Mouse (Mus musculus): ENCODE data around the gene Olfr668. TPM values are rescaled to one million over a fixed set of nuclear protein-coding genes. Genes with fewer than 3 reads are reported as not detected.
"Not testable (repeated sequence)": the region's sequence is repeated elsewhere in the genome, so short reads cannot be mapped to it uniquely, and the experiment has no call there.

Gene Olfr668
- not detected in 2 replicates for polyA plus RNA-seq (2015; fragmentation: Nextera tagmentation; extraction: Ambion mirVana)

GRCm38 (mm10) chr7:104927957-104928356, at the start of gene Olfr668:
Gene Olfr668 (minus strand): TSS chr7:104928057.
- H3K9ac ChIP-seq (replicated peaks), result no peak within 1 kb of the TSS
- H3K4me3 ChIP-seq (replicated peaks), result no peak within 1 kb of the TSS
- no peaks in the 10 kb centered on the region for H3K4me1 ChIP-seq (replicated peaks)
- no peak within 1 kb of the TSS for H3K27ac ChIP-seq
- H3K9me3 ChIP-seq, result no peaks in the 10 kb centered on the region
- whole genome bisulfite sequencing, result 85% methylated on average over 1 of the region's 1 CpGs
- H3K36me3 ChIP-seq, result no peaks in the 10 kb centered on the region
- no peaks in the 10 kb centered on the region for H3K27me3 ChIP-seq
- H3K4me2 ChIP-seq (replicated peaks), result no peak within 1 kb of the TSS
- no peak for ATAC-seq

DNA sequence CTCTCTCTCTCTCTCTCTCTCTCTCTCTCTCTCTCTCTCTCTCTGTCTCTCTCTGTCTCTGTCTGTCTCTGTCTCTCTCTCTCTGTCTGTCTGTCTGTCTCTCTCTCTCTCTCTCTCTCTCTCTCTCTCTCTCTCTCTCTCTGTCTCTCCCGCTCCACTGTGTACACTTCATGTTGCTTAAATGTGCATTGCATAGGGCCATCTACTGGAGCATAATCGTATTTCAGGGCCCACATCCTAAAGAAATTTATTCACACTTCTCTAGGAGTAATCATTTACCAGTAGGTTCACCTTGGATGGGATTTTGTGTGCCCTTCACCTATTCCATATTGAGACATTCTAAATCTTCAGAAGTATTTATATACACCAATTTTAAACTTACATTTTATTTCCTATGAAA, 44.6 kb upstream of the Olfr668 start:
- not testable (repeated sequence) for H3K27me3 ChIP-seq; H3K9me3 ChIP-seq; H3K27ac ChIP-seq; H3K36me3 ChIP-seq; ATAC-seq; H3K4me3 ChIP-seq (replicated peaks); H3K9ac ChIP-seq (replicated peaks); H3K4me2 ChIP-seq (replicated peaks); H3K4me1 ChIP-seq (replicated peaks)
- 78% methylated on average over 2 of the region's 2 CpGs for WGBS

DNA sequence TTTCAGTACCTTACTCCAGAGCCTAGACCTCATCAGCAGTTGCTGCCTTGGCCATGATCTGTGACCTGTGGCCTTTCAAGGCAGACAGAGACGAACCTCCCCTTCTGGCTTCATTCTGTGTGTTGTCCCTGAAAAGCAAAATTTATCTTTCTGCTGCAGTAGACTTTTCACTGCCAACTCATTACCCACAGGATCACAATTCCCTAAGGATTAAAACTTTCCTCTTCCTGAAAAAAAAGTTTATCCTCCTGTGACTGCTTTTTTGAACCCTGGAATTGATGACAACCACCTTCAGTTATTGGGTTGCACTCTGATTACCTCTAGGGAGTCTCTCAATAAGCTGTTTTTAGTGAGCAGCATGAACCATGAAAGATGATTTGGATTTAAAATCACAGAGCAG, 34.7 kb upstream of the Olfr668 start, which contains the start of gene Olfr670:
Gene Olfr670, minus strand, starts transcription at position 101 of the 400 bp plus-strand sequence.
- Histone ChIP-seq H3K27me3 (no peaks in the 10 kb centered on the region), H3K36me3 (no peaks in the 10 kb centered on the region), H3K4me2 (replicated peaks) (no peak within 1 kb of the TSS), H3K4me1 (replicated peaks) (no peaks in the 10 kb centered on the region), H3K27ac (no peak within 1 kb of the TSS), H3K9ac (replicated peaks) (no peak within 1 kb of the TSS), H3K4me3 (replicated peaks) (no peak within 1 kb of the TSS), H3K9me3 (no peaks in the 10 kb centered on the region)
- no peak for ATAC-seq
- 74% methylated on average over 1 of the region's 1 CpGs for WGBS

GRCm38 (mm10) chr7:104950234-104950633, 22.4 kb upstream of the Olfr668 start:
- not testable (repeated sequence) for H3K4me3 ChIP-seq (replicated peaks); H3K27me3 ChIP-seq; H3K36me3 ChIP-seq; ATAC-seq; H3K27ac ChIP-seq; H3K9ac ChIP-seq (replicated peaks); H3K4me2 ChIP-seq (replicated peaks); H3K4me1 ChIP-seq (replicated peaks); H3K9me3 ChIP-seq
- WGBS, result 93% methylated on average over 16 of the region's 16 CpGs

DNA sequence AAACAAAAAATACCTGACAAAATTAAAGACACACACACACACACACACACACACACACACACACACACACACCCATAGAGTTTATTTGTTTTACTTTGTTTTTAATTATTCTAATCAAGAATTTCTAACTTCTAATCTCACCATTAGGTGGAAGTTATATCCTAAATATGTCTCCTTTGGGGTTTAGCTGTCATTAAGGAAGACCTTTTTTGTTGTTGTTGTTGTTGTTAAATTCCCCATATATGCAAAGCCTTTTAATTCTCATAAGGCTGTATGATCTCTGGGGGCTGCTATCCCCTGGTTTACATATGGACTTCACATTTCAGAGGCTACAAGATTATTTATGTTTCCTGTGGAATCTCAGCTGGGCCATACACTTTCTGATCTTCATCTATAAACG, 6.1 kb upstream of the Olfr668 start, which contains the start of gene Olfr669:
Gene Olfr669, plus strand, starts transcription at position 301 of the 400 bp plus-strand sequence.
- H3K9me3 ChIP-seq, result no peaks in the 10 kb centered on the region
- H3K9ac ChIP-seq (replicated peaks), result no peak within 1 kb of the TSS
- ATAC-seq, result no peak
- no peaks in the 10 kb centered on the region for H3K27me3 ChIP-seq
- H3K4me2 ChIP-seq (replicated peaks), result no peak within 1 kb of the TSS
- no peaks in the 10 kb centered on the region for H3K4me1 ChIP-seq (replicated peaks)
- H3K27ac ChIP-seq, result no peak within 1 kb of the TSS
- H3K4me3 ChIP-seq (replicated peaks), result no peak within 1 kb of the TSS
- no peaks in the 10 kb centered on the region for H3K36me3 ChIP-seq
- WGBS, result 95% methylated on average over 1 of the region's 1 CpGs

DNA sequence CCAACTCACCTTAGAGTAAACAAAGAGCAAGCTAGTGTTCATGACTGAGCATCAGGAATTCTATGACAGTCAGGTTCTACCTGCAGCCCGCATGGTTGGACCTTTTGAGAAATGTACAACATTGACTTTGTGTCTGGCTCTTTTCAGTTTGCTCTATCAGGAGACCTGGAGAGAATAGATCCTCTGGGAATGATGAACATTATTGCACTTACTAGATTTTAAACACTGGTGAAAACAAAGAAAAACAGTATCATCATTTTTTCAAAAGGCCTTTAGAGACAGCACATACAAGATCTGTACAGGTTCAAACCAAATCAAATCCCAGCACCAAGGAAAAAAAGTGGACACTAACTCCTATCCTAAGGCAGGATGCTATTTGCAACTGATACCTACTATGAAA, 6.5 kb downstream of the Olfr668 start, which contains the start of gene Olfr667:
Gene Olfr667, minus strand, starts transcription at position 101 of the 400 bp plus-strand sequence.
- Histone ChIP-seq H3K4me2 (replicated peaks) (no peak within 1 kb of the TSS), H3K27me3 (no peaks in the 10 kb centered on the region), H3K4me3 (replicated peaks) (no peak within 1 kb of the TSS), H3K36me3 (no peaks in the 10 kb centered on the region), H3K9ac (replicated peaks) (no peak within 1 kb of the TSS), H3K9me3 (no peaks in the 10 kb centered on the region), H3K4me1 (replicated peaks) (no peaks in the 10 kb centered on the region), H3K27ac (no peak within 1 kb of the TSS)
- ATAC-seq, result no peak
- 88% methylated on average over 1 of the region's 1 CpGs for WGBS

- ATAC-seq, result no peak
- 84% methylated on average over 2 of the region's 2 CpGs for WGBS
- H3K27me3 ChIP-seq, result no peaks in the 10 kb centered on the region
Measured at GRCm38 (mm10) chr7:104895852-104896251, 32.0 kb downstream of the Olfr668 start, which contains the start of gene Olfr666. Gene Olfr666 (minus strand): TSS chr7:104895952.

GRCm38 (mm10) chr7:104877731-104878130, 50.1 kb downstream of the Olfr668 start, which contains the start of gene Olfr665:
Gene Olfr665 (plus strand): TSS chr7:104878031.
- H3K4me3 ChIP-seq (replicated peaks), result no peak within 1 kb of the TSS
- H3K36me3 ChIP-seq, result no peaks in the 10 kb centered on the region
- no peak within 1 kb of the TSS for H3K27ac ChIP-seq
- no peak for ATAC-seq
- H3K27me3 ChIP-seq, result no peaks in the 10 kb centered on the region
- 60% methylated on average over 1 of the region's 1 CpGs for WGBS
- no peak within 1 kb of the TSS for H3K4me2 ChIP-seq (replicated peaks)
- H3K4me1 ChIP-seq (replicated peaks), result no peaks in the 10 kb centered on the region
- no peaks in the 10 kb centered on the region for H3K9me3 ChIP-seq
- H3K9ac ChIP-seq (replicated peaks), result no peak within 1 kb of the TSS

More at GRCm38 (mm10) chr7:104895852-104896251, 32.0 kb downstream of the Olfr668 start, which contains the start of gene Olfr666:
- Histone ChIP-seq H3K4me1 (replicated peaks) (no peaks in the 10 kb centered on the region), H3K4me3 (replicated peaks) (no peak within 1 kb of the TSS), H3K36me3 (no peaks in the 10 kb centered on the region), H3K9ac (replicated peaks) (no peak within 1 kb of the TSS), H3K9me3 (no peaks in the 10 kb centered on the region), H3K27ac (no peak within 1 kb of the TSS), H3K4me2 (replicated peaks) (no peak within 1 kb of the TSS)

Other genes starting within 250 kb of the Olfr668 start
- gene Olfr661, start 241.6 kb downstream of the Olfr668 start, polyA plus RNA-seq (2015; fragmentation: Nextera tagmentation; extraction: Ambion mirVana), result not detected in 2 replicates
- gene Usp17le, start 150.6 kb downstream of the Olfr668 start, polyA plus RNA-seq (2015; fragmentation: Nextera tagmentation; extraction: Ambion mirVana), result not detected in 2 replicates
- gene Usp17lb, start 85.5 kb downstream of the Olfr668 start, polyA plus RNA-seq (2015; fragmentation: Nextera tagmentation; extraction: Ambion mirVana), result not detected in 2 replicates
- gene Usp17la, start 71.0 kb downstream of the Olfr668 start, polyA plus RNA-seq (2015; fragmentation: Nextera tagmentation; extraction: Ambion mirVana), result not detected in 2 replicates
- gene Olfr665, start 50.0 kb downstream of the Olfr668 start, polyA plus RNA-seq (2015; fragmentation: Nextera tagmentation; extraction: Ambion mirVana), result not detected in 2 replicates
- gene Olfr666, start 32.1 kb downstream of the Olfr668 start, polyA plus RNA-seq (2015; fragmentation: Nextera tagmentation; extraction: Ambion mirVana), result not detected in 2 replicates
- not detected in 2 replicates for gene Olfr667, start 6.6 kb downstream of the Olfr668 start, polyA plus RNA-seq (2015; fragmentation: Nextera tagmentation; extraction: Ambion mirVana)
- gene Olfr669, start 6.2 kb upstream of the Olfr668 start, polyA plus RNA-seq (2015; fragmentation: Nextera tagmentation; extraction: Ambion mirVana), result not detected in 2 replicates
- not detected in 2 replicates for gene Olfr670, start 34.6 kb upstream of the Olfr668 start, polyA plus RNA-seq (2015; fragmentation: Nextera tagmentation; extraction: Ambion mirVana)
- gene Olfr671, start 51.1 kb upstream of the Olfr668 start, polyA plus RNA-seq (2015; fragmentation: Nextera tagmentation; extraction: Ambion mirVana), result not detected in 2 replicates
- gene Olfr672, start 74.0 kb upstream of the Olfr668 start, polyA plus RNA-seq (2015; fragmentation: Nextera tagmentation; extraction: Ambion mirVana), result not detected in 2 replicates
- gene Olfr675, start 100.4 kb upstream of the Olfr668 start, polyA plus RNA-seq (2015; fragmentation: Nextera tagmentation; extraction: Ambion mirVana), result not detected in 2 replicates
- not detected in 2 replicates for gene Olfr676, start 104.6 kb upstream of the Olfr668 start, polyA plus RNA-seq (2015; fragmentation: Nextera tagmentation; extraction: Ambion mirVana)
- gene Olfr677, start 123.3 kb upstream of the Olfr668 start, polyA plus RNA-seq (2015; fragmentation: Nextera tagmentation; extraction: Ambion mirVana), result not detected in 2 replicates
- not detected in 2 replicates for gene Olfr678, start 136.4 kb upstream of the Olfr668 start, polyA plus RNA-seq (2015; fragmentation: Nextera tagmentation; extraction: Ambion mirVana)
- not detected in 2 replicates for gene Olfr679, start 153.1 kb upstream of the Olfr668 start, polyA plus RNA-seq (2015; fragmentation: Nextera tagmentation; extraction: Ambion mirVana)
- not detected in 2 replicates for gene Olfr680-ps1, start 164.8 kb upstream of the Olfr668 start, polyA plus RNA-seq (2015; fragmentation: Nextera tagmentation; extraction: Ambion mirVana)
- gene Olfr681, start 188.8 kb upstream of the Olfr668 start, polyA plus RNA-seq (2015; fragmentation: Nextera tagmentation; extraction: Ambion mirVana), result not detected in 2 replicates
- not detected in 2 replicates for gene Olfr683, start 219.0 kb upstream of the Olfr668 start, polyA plus RNA-seq (2015; fragmentation: Nextera tagmentation; extraction: Ambion mirVana)
- gene Olfr684, start 235.6 kb upstream of the Olfr668 start, polyA plus RNA-seq (2015; fragmentation: Nextera tagmentation; extraction: Ambion mirVana), result not detected in 2 replicates

Data from midbrain, embryonic 13.5 days (tissue).